Mouse (Mus musculus): ENCODE measurements around the gene Setd5. TPM values are rescaled to one million over a fixed set of nuclear protein-coding genes. Genes with fewer than 3 reads are reported as not detected.

Setd5 gene
- polyA plus RNA-seq, 1 experiment from 2014 or later = 48.3 TPM

- no peak for ATAC-seq (ENCODE audit: low FRiP score)
- Histone ChIP-seq H3K4me2 (no peak overlapping the region), H3K9me3 (replicated peaks) (no peaks in the 10 kb centered on the region), H3K36me3 (no peaks in the 10 kb centered on the region), H3K27ac (replicated peaks) (no peak overlapping the region), H3K27me3 (replicated peaks) (no peaks in the 10 kb centered on the region), H3K4me1 (peaks cover 6% of the 10 kb centered on the region), H3K9ac (replicated peaks) (no peak overlapping the region), H3K4me3 (replicated peaks) (no peak overlapping the region)
- 90% methylated on average over 5 of the region's 5 CpGs for WGBS
These were observed 20.5 kb downstream of the Setd5 start for GRCm38 (mm10) chr6:113097662-113098061.

GRCm38 (mm10) chr6:113099640-113100289, 22.6 kb downstream of the Setd5 start:
- Histone ChIP-seq H3K9ac (replicated peaks) (no peak overlapping the region), H3K9me3 (replicated peaks) (no peaks in the 10 kb centered on the region), H3K4me1 (peaks cover 6% of the 10 kb centered on the region), H3K27ac (replicated peaks) (peak overlapping the region; percentile 76), H3K4me3 (replicated peaks) (no peak overlapping the region), H3K4me2 (peak overlapping the region; percentile 22; the same call in 1 of the 2 replicates), H3K36me3 (no peaks in the 10 kb centered on the region), H3K27me3 (replicated peaks) (no peaks in the 10 kb centered on the region)
- whole genome bisulfite sequencing = 40% methylated on average over 5 of the region's 5 CpGs
- ATAC-seq (ENCODE audit: low FRiP score) = peak; percentile 79

- 78% methylated on average over 4 of the region's 4 CpGs for WGBS
- H3K36me3 ChIP-seq = peaks cover 4% of the 10 kb centered on the region; the same call in 1 of the 2 replicates
- H3K4me3 ChIP-seq (replicated peaks) = no peak overlapping the region
- H3K4me1 ChIP-seq = peaks cover 6% of the 10 kb centered on the region
- no peaks in the 10 kb centered on the region for H3K27me3 ChIP-seq (replicated peaks)
- no peak overlapping the region for H3K27ac ChIP-seq (replicated peaks)
- no peak overlapping the region for H3K4me2 ChIP-seq
- no peak overlapping the region for H3K9ac ChIP-seq (replicated peaks)
- ATAC-seq (ENCODE audit: low FRiP score) = no peak
- no peaks in the 10 kb centered on the region for H3K9me3 ChIP-seq (replicated peaks)
These were observed 25.4 kb downstream of the Setd5 start for GRCm38 (mm10) chr6:113102541-113102940.

DNA sequence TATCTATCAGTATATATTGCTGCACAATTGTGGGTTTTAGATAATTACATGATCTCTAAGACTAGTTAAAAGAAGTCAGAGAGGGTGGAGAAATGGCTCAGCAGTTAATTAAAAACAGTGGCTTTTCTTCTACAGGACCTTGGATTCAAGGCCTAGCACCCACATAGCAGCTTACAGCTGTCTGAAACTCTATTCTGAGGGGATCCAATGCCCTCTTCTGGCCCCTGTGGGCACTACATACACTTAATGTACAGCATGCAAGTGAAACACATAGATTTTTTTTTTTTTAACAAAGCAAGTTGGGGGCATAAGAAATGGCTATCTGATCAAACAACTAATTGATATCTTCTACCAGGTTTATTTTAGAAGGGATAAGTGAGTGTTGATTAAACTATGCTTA, 26.6 kb downstream of the Setd5 start:
- ATAC-seq (ENCODE audit: low FRiP score) = no peak
- Histone ChIP-seq H3K27ac (replicated peaks) (no peak overlapping the region), H3K9ac (replicated peaks) (no peak overlapping the region)

DNA sequence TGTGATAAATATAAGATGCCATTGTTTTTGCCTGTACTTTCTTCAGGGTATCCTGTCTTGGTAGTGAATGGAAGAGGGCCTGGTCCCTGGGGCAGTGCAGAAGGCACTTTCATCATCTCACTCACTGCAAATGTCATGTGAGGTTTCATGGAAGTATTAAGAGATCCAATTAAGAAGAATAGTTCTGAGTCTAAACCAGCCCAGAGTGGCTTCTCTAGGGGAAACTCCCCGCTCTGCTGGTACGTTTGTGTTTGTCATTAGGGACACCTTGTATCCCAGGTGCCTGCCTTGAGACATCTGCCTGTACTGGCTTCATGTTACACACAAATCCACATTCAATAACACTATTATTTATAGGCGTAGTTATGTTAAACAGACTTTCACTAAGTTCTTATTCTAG, 32.2 kb downstream of the Setd5 start:
- peaks cover 40% of the 10 kb centered on the region for H3K36me3 ChIP-seq
- no peak overlapping the region for H3K9ac ChIP-seq (replicated peaks)
- H3K4me1 ChIP-seq = no peaks in the 10 kb centered on the region
- H3K27me3 ChIP-seq (replicated peaks) = no peaks in the 10 kb centered on the region
- H3K4me3 ChIP-seq (replicated peaks) = no peak overlapping the region
- no peak for ATAC-seq (ENCODE audit: low FRiP score)
- H3K4me2 ChIP-seq = no peak overlapping the region
- no peaks in the 10 kb centered on the region for H3K9me3 ChIP-seq (replicated peaks)
- H3K27ac ChIP-seq (replicated peaks) = no peak overlapping the region
- 85% methylated on average over 3 of the region's 3 CpGs for WGBS

More for the DNA sequence above, 26.6 kb downstream of the Setd5 start:
- no peak overlapping the region for H3K4me3 ChIP-seq (replicated peaks)
- H3K4me1 ChIP-seq = peaks cover 6% of the 10 kb centered on the region
- no peaks in the 10 kb centered on the region for H3K9me3 ChIP-seq (replicated peaks)
- peaks cover 6% of the 10 kb centered on the region; the same call in 1 of the 2 replicates for H3K36me3 ChIP-seq
- H3K27me3 ChIP-seq (replicated peaks) = no peaks in the 10 kb centered on the region
- no peak overlapping the region for H3K4me2 ChIP-seq

DNA sequence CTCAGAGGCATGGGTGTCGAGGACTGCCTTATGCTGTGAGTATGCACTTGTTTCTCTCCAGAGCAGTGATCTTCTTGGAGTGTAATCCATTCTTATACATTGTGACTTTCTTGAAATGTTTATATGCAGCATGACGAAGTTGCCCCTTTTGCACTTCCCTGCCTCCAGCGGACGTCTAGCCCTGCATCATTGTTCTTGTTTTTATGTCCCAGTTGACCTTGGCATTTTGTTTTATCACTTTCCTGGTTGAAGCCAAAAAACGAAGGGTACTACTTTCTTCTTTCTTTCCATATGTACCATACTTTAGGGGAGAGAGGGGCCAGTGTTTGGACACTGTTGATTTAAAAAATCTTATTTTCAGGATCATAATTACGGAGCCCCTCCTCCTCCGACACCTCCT, 32.8 kb downstream of the Setd5 start:
- Histone ChIP-seq H3K4me1 (no peaks in the 10 kb centered on the region), H3K27me3 (replicated peaks) (no peaks in the 10 kb centered on the region), H3K9ac (replicated peaks) (no peak overlapping the region), H3K9me3 (replicated peaks) (no peaks in the 10 kb centered on the region), H3K27ac (replicated peaks) (no peak overlapping the region), H3K4me3 (replicated peaks) (no peak overlapping the region), H3K4me2 (no peak overlapping the region), H3K36me3 (peaks cover 45% of the 10 kb centered on the region)
- 80% methylated on average over 7 of the region's 7 CpGs for WGBS
- ATAC-seq (ENCODE audit: low FRiP score) = no peak

DNA sequence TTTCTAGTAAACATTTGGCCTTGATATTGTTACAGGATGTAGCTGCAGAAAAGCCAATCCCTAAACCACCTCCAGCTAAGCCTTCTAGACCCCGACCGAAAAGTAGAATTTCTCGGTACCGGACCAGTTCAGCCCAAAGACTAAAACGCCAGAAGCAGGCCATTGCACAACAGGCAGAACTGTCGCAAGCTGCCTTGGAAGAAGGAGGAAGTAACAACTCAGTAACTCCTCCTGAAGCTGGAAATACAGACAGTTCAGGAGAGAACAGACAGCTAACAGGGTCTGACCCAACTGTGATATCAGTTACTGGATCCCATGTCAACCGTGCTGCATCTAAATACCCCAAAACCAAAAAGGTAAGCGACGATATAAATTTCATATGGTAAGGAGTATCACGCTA, 43.6 kb downstream of the Setd5 start:
- Histone ChIP-seq H3K9me3 (replicated peaks) (no peaks in the 10 kb centered on the region), H3K27ac (replicated peaks) (no peak overlapping the region), H3K4me3 (replicated peaks) (no peak overlapping the region), H3K27me3 (replicated peaks) (no peaks in the 10 kb centered on the region), H3K4me2 (no peak overlapping the region), H3K4me1 (no peaks in the 10 kb centered on the region), H3K9ac (replicated peaks) (no peak overlapping the region), H3K36me3 (peaks cover 67% of the 10 kb centered on the region)
- no peak for ATAC-seq (ENCODE audit: low FRiP score)
- WGBS = 95% methylated on average over 10 of the region's 10 CpGs

- Histone ChIP-seq H3K27ac (replicated peaks) (no peak overlapping the region), H3K9me3 (replicated peaks) (no peaks in the 10 kb centered on the region), H3K27me3 (replicated peaks) (no peaks in the 10 kb centered on the region), H3K4me1 (no peaks in the 10 kb centered on the region), H3K9ac (replicated peaks) (no peak overlapping the region), H3K4me3 (replicated peaks) (no peak overlapping the region), H3K4me2 (no peak overlapping the region), H3K36me3 (peaks cover 37% of the 10 kb centered on the region)
- no peak for ATAC-seq (ENCODE audit: low FRiP score)
- WGBS = 89% methylated on average over 2 of the region's 2 CpGs
These were observed 56.2 kb downstream of the Setd5 start for GRCm38 (mm10) chr6:113133360-113133759.

DNA sequence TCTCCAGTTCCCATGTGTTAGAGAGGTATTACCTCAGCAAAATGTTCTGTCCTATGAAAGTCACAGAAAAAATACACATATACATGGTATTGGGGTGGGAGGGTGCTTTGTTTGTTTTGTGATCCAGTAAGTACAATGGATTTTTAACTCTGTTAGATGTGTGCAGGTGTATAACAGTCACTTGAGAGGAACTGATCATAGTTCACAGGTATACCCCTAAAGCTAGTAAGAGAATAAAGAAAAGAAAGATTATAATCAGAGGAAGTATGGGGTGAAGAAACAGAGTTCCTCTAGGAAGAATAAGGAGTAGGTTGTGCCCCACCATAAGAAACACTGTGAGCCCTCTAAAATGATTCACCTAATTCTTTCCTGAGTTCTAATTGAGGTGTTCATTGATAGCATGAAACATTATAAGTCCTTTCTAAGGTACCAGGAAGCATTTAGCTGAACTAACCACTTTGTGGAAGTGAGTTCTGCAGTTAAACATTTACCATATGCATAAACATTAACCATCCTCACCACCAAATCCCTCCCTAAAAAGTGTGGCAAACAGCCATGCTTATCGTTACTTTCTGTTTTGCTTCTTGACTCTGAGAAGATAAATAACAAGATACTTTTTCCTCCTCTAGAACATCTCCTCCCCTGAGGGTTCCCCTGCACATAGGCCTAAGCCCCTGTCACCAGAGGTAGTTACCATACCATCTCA, 64.4 kb downstream of the Setd5 start:
- Histone ChIP-seq H3K4me3 (replicated peaks) (no peak overlapping the region), H3K27me3 (replicated peaks) (no peaks in the 10 kb centered on the region), H3K9me3 (replicated peaks) (no peaks in the 10 kb centered on the region), H3K4me2 (no peak overlapping the region), H3K4me1 (no peaks in the 10 kb centered on the region), H3K9ac (replicated peaks) (no peak overlapping the region), H3K27ac (replicated peaks) (no peak overlapping the region), H3K36me3 (peaks cover 50% of the 10 kb centered on the region)
- ATAC-seq (ENCODE audit: low FRiP score) = no peak
- WGBS = 84% methylated on average over 1 of the region's 1 CpGs

- no peak overlapping the region for H3K9ac ChIP-seq (replicated peaks)
- ATAC-seq (ENCODE audit: low FRiP score) = no peak
- no peak overlapping the region for H3K4me3 ChIP-seq (replicated peaks)
- WGBS = 87% methylated on average over 1 of the region's 1 CpGs
- H3K4me2 ChIP-seq = no peak overlapping the region
- no peak overlapping the region for H3K27ac ChIP-seq (replicated peaks)
- H3K4me1 ChIP-seq = no peaks in the 10 kb centered on the region
- no peaks in the 10 kb centered on the region for H3K27me3 ChIP-seq (replicated peaks)
- no peaks in the 10 kb centered on the region for H3K9me3 ChIP-seq (replicated peaks)
- H3K36me3 ChIP-seq = peaks cover 57% of the 10 kb centered on the region
These were observed 67.6 kb downstream of the Setd5 start for GRCm38 (mm10) chr6:113144764-113145163.

DNA sequence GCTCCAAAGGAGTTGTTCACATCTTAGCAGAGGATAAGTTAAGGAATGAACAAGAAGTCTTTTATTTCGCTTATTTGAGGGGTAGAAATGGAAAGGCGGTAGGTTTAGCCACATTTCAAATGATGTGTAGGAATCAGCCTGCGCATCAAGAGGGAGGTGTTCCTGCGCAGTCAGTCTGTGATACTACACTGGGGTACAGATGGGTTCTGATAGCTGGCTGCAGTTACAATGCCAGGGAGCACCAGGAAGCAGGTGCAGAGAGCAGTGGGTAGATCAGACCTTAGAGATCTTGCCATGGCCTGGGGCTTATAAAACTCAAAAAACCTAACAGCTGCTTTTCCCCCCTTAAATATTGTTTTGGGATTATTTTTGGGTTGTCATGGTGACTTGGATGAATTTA, 68.1 kb downstream of the Setd5 start:
- H3K27me3 ChIP-seq (replicated peaks) = no peaks in the 10 kb centered on the region
- H3K4me2 ChIP-seq = no peak overlapping the region
- no peak for ATAC-seq (ENCODE audit: low FRiP score)
- no peak overlapping the region for H3K27ac ChIP-seq (replicated peaks)
- H3K36me3 ChIP-seq = peaks cover 59% of the 10 kb centered on the region
- H3K4me1 ChIP-seq = no peaks in the 10 kb centered on the region
- WGBS = 85% methylated on average over 4 of the region's 4 CpGs
- H3K9ac ChIP-seq (replicated peaks) = no peak overlapping the region
- no peak overlapping the region for H3K4me3 ChIP-seq (replicated peaks)
- H3K9me3 ChIP-seq (replicated peaks) = no peaks in the 10 kb centered on the region

GRCm38 (mm10) chr6:113154071-113154470, 76.9 kb downstream of the Setd5 start:
- no peaks in the 10 kb centered on the region for H3K9me3 ChIP-seq (replicated peaks)
- H3K27ac ChIP-seq (replicated peaks) = no peak overlapping the region
- no peaks in the 10 kb centered on the region for H3K27me3 ChIP-seq (replicated peaks)
- no peak overlapping the region for H3K4me3 ChIP-seq (replicated peaks)
- H3K4me1 ChIP-seq = no peaks in the 10 kb centered on the region
- no peak overlapping the region for H3K9ac ChIP-seq (replicated peaks)
- WGBS = 98% methylated on average over 8 of the region's 8 CpGs
- ATAC-seq (ENCODE audit: low FRiP score) = no peak
- H3K36me3 ChIP-seq = peaks cover 62% of the 10 kb centered on the region
- H3K4me2 ChIP-seq = no peak overlapping the region

Measured in neural tube, embryonic 15.5 days (tissue).